Mouse (Mus musculus) heart, embryonic 12.5 days (tissue): ENCODE measurements around the gene Ano6. TPM values are rescaled to one million over a fixed set of nuclear protein-coding genes. Genes with fewer than 3 reads are reported as not detected.

Experiments
- ATAC-seq: fragments of 200-750 bp; cut with Nextera tagmentation; 2 replicates; pipeline ENCODE4 v1.8.0; 2017; ENCODE audit warnings: moderate TSS enrichment, moderate library complexity; ENCODE audit not compliant: insufficient number of reproducible peaks, low FRiP score
- H3K27ac ChIP-seq: fragments of 300-500 bp; sonication (generic); 2 replicates; pipeline ENCODE4 v1.5.1; 2016; ENCODE audit warnings: mild to moderate bottlenecking, moderate library complexity; ENCODE audit not compliant: poor library complexity, severe bottlenecking
- H3K27me3 ChIP-seq: fragments of 300-500 bp; sonication (generic); replicated peaks from 2 replicates; pipeline ENCODE4 v1.6.1; 2016; ENCODE audit warnings: mild to moderate bottlenecking, moderate library complexity
- H3K36me3 ChIP-seq: fragments of 300-500 bp; sonication (generic); 2 replicates; pipeline ENCODE4 v1.6.1; 2016; ENCODE audit warnings: mild to moderate bottlenecking, moderate library complexity
- H3K4me1 ChIP-seq: fragments of 300-500 bp; sonication (generic); replicated peaks from 2 replicates; pipeline ENCODE4 v1.6.1; 2016; ENCODE audit warnings: mild to moderate bottlenecking
- H3K4me2 ChIP-seq: fragments of 300-500 bp; sonication (generic); 2 replicates; pipeline ENCODE4 v1.6.1; 2016; ENCODE audit warnings: mild to moderate bottlenecking, moderate library complexity
- H3K4me3 ChIP-seq: fragments of 300-500 bp; sonication (generic); 2 replicates; pipeline ENCODE4 v1.5.1; 2016; ENCODE audit warnings: mild to moderate bottlenecking
- H3K9ac ChIP-seq: fragments of 300-500 bp; sonication (generic); 2 replicates; pipeline ENCODE4 v1.6.1; 2016; ENCODE audit warnings: mild to moderate bottlenecking, moderate library complexity
- H3K9me3 ChIP-seq: fragments of 300-500 bp; sonication (generic); replicated peaks from 2 replicates; pipeline ENCODE4 v1.6.1; 2016; ENCODE audit warnings: mild to moderate bottlenecking, moderate library complexity
- WGBS: fragments of 180-500 bp; shearing (Covaris S2); methylation state at CpG from one replicate; pipeline ENCODE4 v1.1.7; 2016; 5-methylcytosine and 5-hydroxymethylcytosine counted together
- polyA plus RNA-seq: library from polyadenylated mRNA; unstranded; fragments of >200 nt; fragmentation: Nextera tagmentation; extraction: Ambion mirVana; gene quantifications from 2 replicates; pipeline ENCODE4 v1.2.1, GENCODE M21; 2016

Ano6 gene
- polyA plus RNA-seq, 1 experiment from 2014 or later = 45.7 TPM

DNA sequence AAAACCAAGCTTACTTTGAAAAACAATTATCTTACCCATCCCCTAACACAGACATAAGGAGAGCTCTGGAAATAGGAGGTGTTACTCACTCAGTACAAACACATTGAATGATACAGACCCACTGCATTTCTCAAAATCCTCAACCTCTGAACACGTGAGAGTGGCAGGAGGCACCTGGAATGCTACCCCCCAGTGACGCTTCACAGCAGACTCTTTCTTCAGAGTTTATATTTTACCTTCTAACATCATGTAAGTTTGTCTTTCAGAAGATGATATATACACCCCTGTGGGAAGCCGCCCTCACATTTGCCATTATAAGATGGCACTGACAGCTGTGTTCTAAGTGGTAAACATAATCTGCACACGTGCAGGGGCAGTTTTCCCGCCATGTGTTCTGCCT, 37.6 kb upstream of the Ano6 start:
- H3K4me3 ChIP-seq = no peak overlapping the region
- no peaks in the 10 kb centered on the region for H3K9me3 ChIP-seq
- ATAC-seq = no peak
- no peak overlapping the region for H3K27ac ChIP-seq
- H3K4me2 ChIP-seq = no peak overlapping the region
- no peak overlapping the region for H3K9ac ChIP-seq
- 76% methylated on average over 4 of the region's 5 CpGs for WGBS
- H3K36me3 ChIP-seq = no peaks in the 10 kb centered on the region
- H3K27me3 ChIP-seq = no peaks in the 10 kb centered on the region
- H3K4me1 ChIP-seq = no peaks in the 10 kb centered on the region

- peaks cover 4% of the 10 kb centered on the region; the same call in 1 of the 2 replicates for H3K27me3 ChIP-seq
- H3K36me3 ChIP-seq = no peaks in the 10 kb centered on the region
- H3K27ac ChIP-seq = no peak overlapping the region
- H3K4me2 ChIP-seq = no peak overlapping the region
- no peaks in the 10 kb centered on the region for H3K9me3 ChIP-seq
- no peak overlapping the region for H3K4me3 ChIP-seq
- no peaks in the 10 kb centered on the region for H3K4me1 ChIP-seq
- ATAC-seq = no peak
- no peak overlapping the region for H3K9ac ChIP-seq
- 32% methylated on average over 10 of the region's 10 CpGs for WGBS
Observed at GRCm38 (mm10) chr15:95757169-95757568, 33.5 kb upstream of the Ano6 start.

DNA sequence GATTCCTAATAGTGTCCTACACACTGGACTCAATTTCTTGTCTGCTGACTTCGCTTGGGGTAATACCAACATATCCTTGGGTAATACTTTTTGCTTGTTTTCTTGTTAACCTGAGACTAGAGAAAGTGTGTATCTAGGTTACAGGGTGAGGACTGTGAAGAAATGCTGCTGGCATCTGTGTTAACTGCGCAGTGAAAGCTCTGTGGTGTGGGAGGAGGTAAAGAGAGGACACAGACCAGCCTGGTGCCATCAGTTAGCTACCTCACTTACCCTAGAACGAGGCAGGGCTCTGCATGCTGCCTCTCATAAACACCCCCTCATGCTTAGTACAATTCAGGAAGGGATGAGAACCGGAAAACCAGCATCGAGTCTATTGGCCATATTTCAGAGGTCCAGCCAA, 32.6 kb upstream of the Ano6 start:
- no peaks in the 10 kb centered on the region for H3K36me3 ChIP-seq
- H3K9me3 ChIP-seq = no peaks in the 10 kb centered on the region
- no peak overlapping the region for H3K4me3 ChIP-seq
- no peak overlapping the region for H3K4me2 ChIP-seq
- peaks cover 4% of the 10 kb centered on the region; the same call in 1 of the 2 replicates for H3K27me3 ChIP-seq
- ATAC-seq = no peak
- no peaks in the 10 kb centered on the region for H3K4me1 ChIP-seq
- H3K27ac ChIP-seq = no peak overlapping the region
- 77% methylated on average over 5 of the region's 5 CpGs for WGBS
- no peak overlapping the region for H3K9ac ChIP-seq

DNA sequence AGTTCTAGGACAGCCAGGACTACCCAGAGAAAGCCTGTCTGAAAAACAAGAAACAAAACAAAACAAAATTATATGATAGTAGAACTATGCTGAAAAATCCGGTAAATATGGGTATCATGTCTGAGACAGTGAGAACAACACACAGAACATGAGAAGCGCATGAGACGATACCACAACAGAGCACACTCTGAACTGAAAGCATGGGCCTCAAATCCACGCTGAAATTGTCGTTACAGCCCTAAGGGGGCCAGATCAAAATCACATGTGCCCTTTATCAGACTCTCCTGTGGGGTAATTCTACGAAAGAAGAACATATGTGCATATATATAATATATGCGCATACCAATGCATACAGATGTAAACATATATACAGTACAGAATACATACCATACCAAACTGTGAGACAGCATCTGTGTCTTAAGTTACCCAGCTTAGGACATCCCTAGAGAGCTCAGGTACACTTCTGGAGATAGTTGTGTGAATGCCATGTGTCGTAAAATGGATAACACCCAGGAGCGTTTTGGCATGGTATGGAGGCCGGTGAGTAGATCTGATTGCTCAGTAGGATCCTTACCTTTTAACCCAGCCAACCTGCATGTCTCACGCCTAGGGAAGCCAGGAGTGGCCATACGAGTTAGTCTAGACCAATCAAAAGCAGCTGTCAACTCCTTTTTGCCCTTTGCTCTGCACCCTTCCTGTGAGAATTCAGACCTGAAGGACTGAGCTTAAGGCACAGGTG, 31.8 kb upstream of the Ano6 start:
- H3K4me2 ChIP-seq = no peak overlapping the region
- H3K9me3 ChIP-seq = no peaks in the 10 kb centered on the region
- no peak overlapping the region for H3K27ac ChIP-seq
- ATAC-seq = no peak
- H3K9ac ChIP-seq = no peak overlapping the region
- H3K36me3 ChIP-seq = no peaks in the 10 kb centered on the region
- no peaks in the 10 kb centered on the region for H3K4me1 ChIP-seq
- H3K4me3 ChIP-seq = no peak overlapping the region
- WGBS = 78% methylated on average over 12 of the region's 12 CpGs
- H3K27me3 ChIP-seq = peaks cover 4% of the 10 kb centered on the region; the same call in 1 of the 2 replicates

DNA sequence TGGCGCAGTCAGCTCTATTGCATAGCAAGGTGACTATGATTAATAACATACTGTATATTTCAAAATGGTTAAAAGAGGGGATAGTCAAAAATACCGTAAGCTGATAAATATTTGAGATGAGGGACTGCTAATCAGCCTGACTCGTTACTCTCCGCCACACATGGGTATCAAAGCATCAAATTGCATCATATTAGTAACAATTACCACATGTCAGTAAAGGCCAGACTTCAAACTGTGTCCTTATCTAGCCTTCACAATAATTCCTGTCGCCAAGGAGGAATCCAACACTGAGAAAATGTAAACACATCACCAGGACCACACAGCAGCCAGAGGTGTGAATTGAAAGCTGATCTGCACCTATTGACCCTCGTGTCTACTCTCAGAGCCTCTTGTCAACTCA, 30.8 kb upstream of the Ano6 start:
- Histone ChIP-seq H3K9me3 (no peaks in the 10 kb centered on the region), H3K27me3 (peaks cover 4% of the 10 kb centered on the region; the same call in 1 of the 2 replicates), H3K4me2 (no peak overlapping the region), H3K9ac (no peak overlapping the region), H3K4me3 (no peak overlapping the region), H3K36me3 (no peaks in the 10 kb centered on the region), H3K4me1 (no peaks in the 10 kb centered on the region), H3K27ac (no peak overlapping the region)
- no peak for ATAC-seq
- 45% methylated on average over 6 of the region's 6 CpGs for WGBS

DNA sequence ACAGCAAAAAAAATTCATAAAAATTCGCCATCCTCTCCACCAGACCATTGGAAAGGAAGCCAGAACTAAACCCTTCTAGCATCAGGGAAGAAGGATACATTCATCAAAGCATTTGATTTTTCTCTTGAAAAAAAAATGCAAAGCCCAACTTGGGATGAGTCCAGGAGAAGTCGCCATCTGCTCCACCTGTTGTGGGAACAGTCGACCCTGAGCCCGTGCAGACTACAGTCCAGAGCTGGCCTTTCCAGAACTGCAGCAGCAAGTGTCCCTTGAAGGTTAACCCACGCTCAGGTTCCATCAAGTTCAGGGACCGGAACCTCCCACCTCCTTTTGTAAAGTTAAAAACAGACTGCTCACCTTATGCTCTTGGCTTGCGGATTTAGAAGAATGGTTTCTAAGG, 29.2 kb upstream of the Ano6 start:
- H3K27me3 ChIP-seq = peaks cover 4% of the 10 kb centered on the region; the same call in 1 of the 2 replicates
- 75% methylated on average over 7 of the region's 7 CpGs for WGBS
- no peaks in the 10 kb centered on the region for H3K36me3 ChIP-seq
- H3K9me3 ChIP-seq = no peaks in the 10 kb centered on the region
- H3K4me3 ChIP-seq = no peak overlapping the region
- no peak for ATAC-seq
- H3K9ac ChIP-seq = no peak overlapping the region
- no peak overlapping the region for H3K27ac ChIP-seq
- no peak overlapping the region for H3K4me2 ChIP-seq
- H3K4me1 ChIP-seq = no peaks in the 10 kb centered on the region

DNA sequence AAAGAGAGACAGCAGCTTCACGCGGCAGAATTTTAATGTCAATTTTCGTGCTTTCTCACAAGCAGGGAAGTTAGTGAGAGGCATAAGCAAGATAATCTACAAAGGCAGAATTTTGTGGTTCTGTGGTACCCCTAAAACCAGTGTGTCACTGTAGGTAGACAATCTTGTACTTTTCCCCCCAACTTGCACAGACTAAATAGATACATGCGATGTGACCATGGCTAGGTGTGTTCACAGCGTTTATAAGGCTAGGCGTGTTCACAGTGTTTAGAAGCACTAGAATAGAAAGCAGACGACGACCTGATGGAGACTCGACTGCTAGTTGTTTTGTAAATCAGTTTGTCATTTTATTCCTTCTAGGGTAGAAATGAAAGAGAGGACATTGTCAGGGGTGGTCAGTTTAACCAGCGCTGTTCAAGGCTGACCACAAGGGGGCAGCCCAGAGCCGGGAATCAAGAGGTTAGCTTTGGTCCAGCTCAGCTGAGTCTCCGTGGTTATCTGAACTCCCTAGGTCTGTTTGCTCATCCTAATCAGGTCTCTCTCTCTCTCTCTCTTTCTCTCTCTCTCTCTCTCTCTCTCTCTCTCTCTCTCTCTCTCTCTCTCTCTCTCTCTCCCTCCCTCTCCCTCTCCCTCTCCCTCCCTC, 27.9 kb upstream of the Ano6 start:
- ATAC-seq = no peak
- Histone ChIP-seq H3K4me1 (no peaks in the 10 kb centered on the region), H3K36me3 (no peaks in the 10 kb centered on the region), H3K9me3 (no peaks in the 10 kb centered on the region), H3K4me3 (no peak overlapping the region), H3K4me2 (no peak overlapping the region), H3K9ac (no peak overlapping the region), H3K27me3 (peaks cover 4% of the 10 kb centered on the region; the same call in 1 of the 2 replicates), H3K27ac (no peak overlapping the region)
- 33% methylated on average over 12 of the region's 12 CpGs for WGBS

DNA sequence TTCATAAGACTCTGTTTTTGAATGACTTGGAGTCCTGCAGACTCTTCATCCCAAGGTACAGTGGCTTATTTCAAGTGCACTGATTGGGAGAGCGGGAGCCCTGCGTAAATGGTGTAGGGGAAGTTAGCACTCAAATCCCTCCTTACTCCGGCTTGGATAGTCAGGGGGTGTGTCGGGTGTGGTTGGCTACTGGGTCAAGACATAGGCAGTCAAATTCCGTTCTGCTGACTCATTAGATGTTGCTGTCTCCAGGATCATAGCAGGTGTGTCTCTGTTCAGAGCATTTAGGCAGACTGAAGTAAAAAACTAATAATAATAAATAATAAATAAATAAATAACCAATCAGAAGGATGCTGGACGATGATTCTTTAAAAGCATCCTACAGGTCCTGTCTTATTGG, 27.2 kb upstream of the Ano6 start:
- H3K4me1 ChIP-seq = no peaks in the 10 kb centered on the region
- no peak overlapping the region for H3K9ac ChIP-seq
- H3K27ac ChIP-seq = no peak overlapping the region
- peaks cover 4% of the 10 kb centered on the region; the same call in 1 of the 2 replicates for H3K27me3 ChIP-seq
- WGBS = 41% methylated on average over 6 of the region's 6 CpGs
- no peak for ATAC-seq
- no peak overlapping the region for H3K4me3 ChIP-seq
- H3K36me3 ChIP-seq = no peaks in the 10 kb centered on the region
- H3K4me2 ChIP-seq = no peak overlapping the region
- no peaks in the 10 kb centered on the region for H3K9me3 ChIP-seq

DNA sequence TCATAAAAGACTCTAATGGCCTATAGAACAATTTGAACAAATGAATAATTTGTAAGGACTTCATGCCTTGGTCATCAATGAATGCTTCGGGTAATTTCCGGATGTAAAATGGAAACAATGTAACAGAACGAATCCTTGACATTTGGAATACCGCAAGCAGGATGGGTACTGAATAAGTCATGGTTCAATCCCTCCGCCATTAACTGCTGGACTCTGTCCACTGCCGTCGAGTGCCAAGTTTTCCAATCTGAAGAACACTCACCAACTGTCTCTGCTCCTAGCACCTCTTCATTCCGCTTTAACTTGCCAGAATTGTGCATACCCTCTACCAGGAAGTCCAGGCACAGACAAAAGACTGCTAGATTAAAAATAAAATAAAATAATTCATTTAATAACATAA, 25.4 kb upstream of the Ano6 start:
- no peaks in the 10 kb centered on the region for H3K9me3 ChIP-seq
- H3K27ac ChIP-seq = no peak overlapping the region
- H3K9ac ChIP-seq = no peak overlapping the region
- no peak overlapping the region for H3K4me2 ChIP-seq
- ATAC-seq = no peak
- WGBS = 88% methylated on average over 8 of the region's 8 CpGs
- no peaks in the 10 kb centered on the region for H3K36me3 ChIP-seq
- no peak overlapping the region for H3K4me3 ChIP-seq
- H3K4me1 ChIP-seq = no peaks in the 10 kb centered on the region
- H3K27me3 ChIP-seq = peaks cover 4% of the 10 kb centered on the region; the same call in 1 of the 2 replicates

DNA sequence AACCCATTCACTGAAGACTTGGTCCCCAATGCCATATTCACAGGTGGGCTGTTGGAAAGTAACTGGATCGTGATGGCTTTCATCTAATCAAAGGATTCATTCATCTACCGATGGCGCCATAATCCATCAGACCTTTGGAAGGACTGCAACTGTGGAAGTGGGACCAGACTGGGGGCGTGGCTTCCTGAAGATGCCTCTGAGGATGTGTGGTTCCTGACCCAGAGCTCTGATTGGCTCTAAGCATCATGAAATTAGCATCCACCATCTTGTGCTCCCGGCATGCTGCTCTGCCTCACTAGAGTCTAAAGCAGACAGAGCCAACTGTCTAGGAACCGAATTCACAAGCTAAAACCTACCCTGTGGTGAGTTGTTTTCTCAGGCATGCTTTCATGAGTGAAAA, 24.7 kb upstream of the Ano6 start:
- no peak overlapping the region for H3K9ac ChIP-seq
- WGBS = 79% methylated on average over 6 of the region's 6 CpGs
- no peak for ATAC-seq
- peaks cover 4% of the 10 kb centered on the region; the same call in 1 of the 2 replicates for H3K27me3 ChIP-seq
- no peak overlapping the region for H3K27ac ChIP-seq
- H3K9me3 ChIP-seq = no peaks in the 10 kb centered on the region
- H3K36me3 ChIP-seq = no peaks in the 10 kb centered on the region
- no peak overlapping the region for H3K4me2 ChIP-seq
- H3K4me3 ChIP-seq = no peak overlapping the region
- H3K4me1 ChIP-seq = no peaks in the 10 kb centered on the region

- no peaks in the 10 kb centered on the region for H3K36me3 ChIP-seq
- no peaks in the 10 kb centered on the region for H3K9me3 ChIP-seq
- H3K9ac ChIP-seq = no peak overlapping the region
- no peak overlapping the region for H3K4me2 ChIP-seq
- H3K4me3 ChIP-seq = no peak overlapping the region
- H3K27me3 ChIP-seq = no peaks in the 10 kb centered on the region
- H3K27ac ChIP-seq = no peak overlapping the region
- 67% methylated on average over 7 of the region's 7 CpGs for WGBS
- no peak for ATAC-seq
- H3K4me1 ChIP-seq = no peaks in the 10 kb centered on the region
Observed at GRCm38 (mm10) chr15:95767825-95768224, 22.8 kb upstream of the Ano6 start.
